Mouse (Mus musculus) A20 (cell line): Measurements from ENCODE around the gene Speer4c.
"Not testable (repeated sequence)": the region's sequence is repeated elsewhere in the genome, so short reads cannot be mapped to it uniquely, and the experiment has no call there.

ENCODE experiments used
- DNase-seq: peaks from one replicate; pipeline ENCODE4 v3.0.0-alpha.2; 2011; ENCODE audit warnings: low read depth, low spot score

Gene Speer4c

GRCm38 (mm10) chr5:15714171-15714570 lies at the start of gene Speer4c:
Gene Speer4c, minus strand, starts transcription at chr5:15714271.
- DNase-seq = not testable (repeated sequence)

GRCm38 (mm10) chr5:15747478-15748255 lies 33.6 kb upstream of the Speer4c start:
- no peak for DNase-seq

GRCm38 (mm10) chr5:15734097-15734867 lies 20.2 kb upstream of the Speer4c start:
- no peak for DNase-seq

- not testable (repeated sequence) for DNase-seq
Observed at GRCm38 (mm10) chr5:15702891-15703290, 11.2 kb downstream of the Speer4c start.

- not testable (repeated sequence) for DNase-seq
Observed at GRCm38 (mm10) chr5:15697719-15698118, 16.4 kb downstream of the Speer4c start.

- not testable (repeated sequence) for DNase-seq
Observed at GRCm38 (mm10) chr5:15691849-15692248, 22.2 kb downstream of the Speer4c start.

- not testable (repeated sequence) for DNase-seq
Observed at GRCm38 (mm10) chr5:15690822-15691221, 23.2 kb downstream of the Speer4c start.

GRCm38 (mm10) chr5:15689659-15690213 lies 24.3 kb downstream of the Speer4c start:
- not testable (repeated sequence) for DNase-seq

- not testable (repeated sequence) for DNase-seq
Observed at GRCm38 (mm10) chr5:15688874-15689658, 25.0 kb downstream of the Speer4c start.

GRCm38 (mm10) chr5:15681301-15682035 lies 32.6 kb downstream of the Speer4c start:
- not testable (repeated sequence) for DNase-seq

- DNase-seq = not testable (repeated sequence)
Observed at GRCm38 (mm10) chr5:15679980-15680949, 33.8 kb downstream of the Speer4c start.

GRCm38 (mm10) chr5:15678907-15679306 lies 35.2 kb downstream of the Speer4c start:
- DNase-seq = not testable (repeated sequence)

GRCm38 (mm10) chr5:15677750-15678149 lies 36.3 kb downstream of the Speer4c start:
- DNase-seq = not testable (repeated sequence)

GRCm38 (mm10) chr5:15674429-15675244 lies 39.4 kb downstream of the Speer4c start:
- DNase-seq = not testable (repeated sequence)

- DNase-seq = not testable (repeated sequence)
Observed at GRCm38 (mm10) chr5:15673989-15674388, 40.1 kb downstream of the Speer4c start.

- not testable (repeated sequence) for DNase-seq
Observed at GRCm38 (mm10) chr5:15670789-15671188, 43.3 kb downstream of the Speer4c start.

GRCm38 (mm10) chr5:15663847-15664246 lies 50.2 kb downstream of the Speer4c start:
- DNase-seq = not testable (repeated sequence)
